Mouse (Mus musculus): Measurements from ENCODE around the gene Gap43. TPM values are rescaled to one million over a fixed set of nuclear protein-coding genes. Genes with fewer than 3 reads are reported as not detected.
A peak's percentile ranks its signal among the peaks of the same experiment; 100 is the strongest.

Gene Gap43
- polyA plus RNA-seq, 1 experiment from 2014 or later: 55.5 TPM

DNA sequence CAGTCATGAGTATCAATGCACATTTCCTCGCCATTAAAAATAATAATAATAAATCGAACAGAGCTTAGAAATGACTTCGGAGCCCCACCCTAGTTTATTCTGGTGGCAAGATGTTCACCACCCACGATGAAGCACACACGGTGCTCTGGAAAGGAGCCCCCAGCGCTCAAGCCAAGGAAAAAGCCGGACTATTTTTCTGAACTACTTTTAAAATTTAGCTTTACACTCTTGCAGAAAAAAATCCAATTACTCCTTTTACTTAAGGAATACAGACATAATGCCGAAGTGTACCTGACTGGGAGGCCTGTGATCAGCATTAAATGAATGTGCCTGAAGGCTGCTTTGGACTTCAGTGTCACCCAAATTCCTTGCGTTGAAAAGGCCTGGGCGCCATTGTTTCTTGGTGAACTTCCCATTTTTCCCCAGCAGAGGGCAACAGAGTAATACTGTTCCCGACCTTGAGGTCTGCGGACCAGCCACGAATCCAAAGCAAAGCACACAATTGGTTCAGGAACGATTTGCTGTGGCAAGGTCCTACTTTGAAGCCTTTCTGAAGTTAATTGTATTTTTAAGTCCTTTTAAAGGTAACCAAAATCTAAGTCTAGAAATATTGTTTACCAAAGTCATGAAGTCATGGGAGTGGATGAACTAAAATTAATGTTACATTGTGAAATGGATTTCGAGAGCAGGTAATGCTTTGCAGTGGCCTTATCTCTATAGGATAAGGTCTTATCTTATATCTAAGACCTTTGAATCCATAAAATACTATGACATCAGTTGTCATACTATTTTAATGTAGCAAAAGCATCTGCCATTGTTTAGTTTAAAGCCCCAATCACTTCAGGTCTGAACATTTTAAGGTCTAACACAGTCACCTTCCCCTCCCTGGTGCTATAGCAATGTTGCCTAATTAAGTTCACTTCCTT, 64.0 kb downstream of the Gap43 start:
- H3K4me3 ChIP-seq (ENCODE audit: low read length): no peak overlapping the region
- no peaks in the 10 kb centered on the region for H3K27me3 ChIP-seq (replicated peaks; ENCODE audit: control insufficient read depth, insufficient read depth, low read length)
- WGBS: 35% methylated on average over 15 of the region's 15 CpGs
- no peaks in the 10 kb centered on the region for H3K4me1 ChIP-seq (ENCODE audit: control insufficient read depth, insufficient read depth, low read length)
- no peaks in the 10 kb centered on the region for H3K36me3 ChIP-seq (ENCODE audit: control insufficient read depth, insufficient read depth, low read length)
- H3K9ac ChIP-seq (ENCODE audit: low read depth, low read length): no peak overlapping the region
- 0 out of 2 replicates have a peak overlapping the region, but pooled peaks have one; percentile 12 for H3K4me2 ChIP-seq (ENCODE audit: low read depth, low read length)
- no peaks in the 10 kb centered on the region for H3K9me3 ChIP-seq (ENCODE audit: control insufficient read depth, low read length)
- H3K27ac ChIP-seq (ENCODE audit: low read length): no peak overlapping the region
- ATAC-seq: peak; percentile 91

DNA sequence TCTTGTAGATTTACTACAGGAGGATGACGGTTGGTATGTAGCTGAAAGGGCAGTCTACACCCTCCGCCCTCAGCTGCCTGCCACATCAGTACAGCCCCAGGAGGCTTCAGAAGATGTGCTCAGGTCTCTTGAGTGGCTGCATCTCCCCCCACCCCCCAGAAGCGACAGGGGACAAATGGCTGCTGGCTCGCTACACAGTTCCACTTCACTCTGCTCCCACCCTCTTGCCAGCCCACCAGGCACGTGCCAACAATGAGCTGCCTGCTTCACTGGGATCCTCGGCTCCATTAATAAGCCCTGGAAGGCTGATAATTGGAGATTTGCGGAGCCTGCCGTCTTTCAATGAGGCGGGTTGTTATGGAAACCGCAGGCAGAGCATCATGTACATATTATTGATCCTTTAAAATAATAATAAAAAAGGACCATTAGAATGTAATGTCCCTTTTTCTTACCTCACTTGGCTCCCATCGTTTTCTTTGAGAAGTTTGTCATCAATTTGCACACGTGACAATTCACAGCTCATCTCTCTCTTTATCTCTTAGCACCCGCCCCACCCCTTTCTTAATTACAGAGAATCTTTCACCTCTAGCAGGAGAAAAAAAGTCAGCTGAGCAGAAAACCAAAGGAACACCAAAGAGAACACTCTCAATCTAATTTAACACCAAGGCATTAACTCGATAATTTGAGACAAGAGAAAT, 64.8 kb downstream of the Gap43 start:
- H3K4me3 ChIP-seq (ENCODE audit: low read length): no peak overlapping the region
- no peak for ATAC-seq
- H3K9ac ChIP-seq (ENCODE audit: low read depth, low read length): no peak overlapping the region
- no peaks in the 10 kb centered on the region for H3K9me3 ChIP-seq (ENCODE audit: control insufficient read depth, low read length)
- WGBS: 49% methylated on average over 14 of the region's 14 CpGs
- no peaks in the 10 kb centered on the region for H3K4me1 ChIP-seq (ENCODE audit: control insufficient read depth, insufficient read depth, low read length)
- H3K27ac ChIP-seq (ENCODE audit: low read length): no peak overlapping the region
- no peak overlapping the region for H3K4me2 ChIP-seq (ENCODE audit: low read depth, low read length)
- no peaks in the 10 kb centered on the region for H3K27me3 ChIP-seq (replicated peaks; ENCODE audit: control insufficient read depth, insufficient read depth, low read length)
- H3K36me3 ChIP-seq (ENCODE audit: control insufficient read depth, insufficient read depth, low read length): no peaks in the 10 kb centered on the region

DNA sequence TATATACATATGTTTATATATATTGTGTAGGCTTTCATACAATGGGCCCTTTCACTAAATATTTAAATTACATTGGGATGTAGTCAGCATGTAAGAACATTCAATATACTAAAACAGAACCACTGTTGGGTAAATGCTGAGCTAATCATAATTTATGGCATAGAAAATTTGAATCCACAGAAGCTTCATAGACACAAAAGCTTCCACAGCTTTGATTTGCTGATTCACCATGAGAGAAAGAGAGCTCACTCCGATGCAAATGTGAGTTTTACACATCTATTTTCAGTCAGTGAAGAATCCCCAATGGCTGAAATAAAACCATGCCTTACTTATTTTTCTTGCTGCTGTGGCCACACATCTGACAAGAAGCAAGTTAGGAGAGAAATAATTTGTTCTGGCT, 69.2 kb downstream of the Gap43 start:
- 81% methylated on average over 1 of the region's 1 CpGs for WGBS
- Histone ChIP-seq H3K4me3 (ENCODE audit: low read length) (no peak overlapping the region), H3K9ac (ENCODE audit: low read depth, low read length) (no peak overlapping the region)

DNA sequence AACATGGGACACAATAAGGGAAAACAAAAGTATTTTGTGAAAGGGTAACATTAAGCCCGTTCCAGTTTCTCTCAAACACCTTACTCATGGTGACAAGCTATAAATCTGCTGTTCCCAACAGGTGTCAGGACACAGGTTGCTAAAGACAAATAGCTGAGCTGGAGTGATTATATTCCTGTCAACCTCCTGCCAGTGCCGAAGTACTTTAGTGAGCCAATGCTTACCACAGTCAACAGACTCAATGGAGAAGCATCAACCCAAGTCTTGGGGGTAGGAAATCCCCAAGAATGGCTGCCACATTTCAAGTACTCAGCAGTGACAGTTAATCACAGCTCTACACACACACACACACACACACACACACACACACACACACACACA, 70.9 kb downstream of the Gap43 start:
- Histone ChIP-seq H3K4me2 (ENCODE audit: low read depth, low read length) (no peak overlapping the region), H3K9ac (ENCODE audit: low read depth, low read length) (no peak overlapping the region), H3K4me3 (ENCODE audit: low read length) (no peak overlapping the region), H3K4me1 (ENCODE audit: control insufficient read depth, insufficient read depth, low read length) (no peaks in the 10 kb centered on the region), H3K27me3 (replicated peaks; ENCODE audit: control insufficient read depth, insufficient read depth, low read length) (no peaks in the 10 kb centered on the region), H3K36me3 (ENCODE audit: control insufficient read depth, insufficient read depth, low read length) (no peaks in the 10 kb centered on the region), H3K27ac (ENCODE audit: low read length) (no peak overlapping the region), H3K9me3 (ENCODE audit: control insufficient read depth, low read length) (no peaks in the 10 kb centered on the region)
- WGBS: 46% methylated on average over 2 of the region's 2 CpGs
- no peak for ATAC-seq

More for the DNA sequence above, 69.2 kb downstream of the Gap43 start:
- Histone ChIP-seq H3K4me1 (ENCODE audit: control insufficient read depth, insufficient read depth, low read length) (no peaks in the 10 kb centered on the region), H3K27ac (ENCODE audit: low read length) (no peak overlapping the region), H3K9me3 (ENCODE audit: control insufficient read depth, low read length) (no peaks in the 10 kb centered on the region), H3K4me2 (ENCODE audit: low read depth, low read length) (no peak overlapping the region), H3K27me3 (replicated peaks; ENCODE audit: control insufficient read depth, insufficient read depth, low read length) (no peaks in the 10 kb centered on the region), H3K36me3 (ENCODE audit: control insufficient read depth, insufficient read depth, low read length) (no peaks in the 10 kb centered on the region)
- no peak for ATAC-seq

DNA sequence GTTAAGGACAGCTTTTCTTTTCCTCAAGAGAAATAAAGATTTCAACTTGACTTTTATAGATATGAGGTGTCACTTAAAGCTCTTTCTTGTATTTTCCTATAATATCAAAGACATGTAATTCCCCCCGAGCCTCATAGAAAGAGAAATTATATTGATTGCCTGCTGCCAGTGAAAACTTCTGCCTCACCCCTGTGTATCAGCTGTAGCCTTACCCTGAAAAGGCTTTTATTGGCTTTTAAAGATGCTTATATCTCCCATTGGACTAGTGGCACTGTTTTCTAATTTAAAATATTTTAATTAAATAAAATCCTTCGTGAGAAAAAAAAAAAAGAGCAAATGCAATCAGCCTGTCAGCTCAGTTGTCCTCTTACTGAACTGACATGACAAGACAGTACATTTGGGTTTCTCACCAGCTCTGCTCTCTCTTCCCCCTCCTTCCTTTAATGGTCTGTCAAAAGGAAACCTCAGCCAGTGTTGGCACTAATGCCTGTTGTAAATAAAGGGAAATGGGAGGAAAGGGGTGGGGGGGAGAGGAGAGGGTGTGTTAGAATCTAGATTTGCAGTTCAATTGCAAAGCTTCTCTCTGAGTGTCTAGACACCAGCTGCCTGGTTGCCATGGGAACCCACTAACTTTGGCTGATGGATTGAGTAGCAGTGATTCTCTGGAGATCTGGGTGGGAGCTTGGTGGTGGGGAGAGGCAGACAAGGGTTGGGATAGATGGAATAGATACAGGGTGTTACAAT, 71.4 kb downstream of the Gap43 start:
- Histone ChIP-seq H3K27ac (ENCODE audit: low read length) (no peak overlapping the region), H3K4me3 (ENCODE audit: low read length) (no peak overlapping the region), H3K4me2 (ENCODE audit: low read depth, low read length) (no peak overlapping the region), H3K4me1 (ENCODE audit: control insufficient read depth, insufficient read depth, low read length) (no peaks in the 10 kb centered on the region), H3K9me3 (ENCODE audit: control insufficient read depth, low read length) (no peaks in the 10 kb centered on the region), H3K27me3 (replicated peaks; ENCODE audit: control insufficient read depth, insufficient read depth, low read length) (no peaks in the 10 kb centered on the region), H3K36me3 (ENCODE audit: control insufficient read depth, insufficient read depth, low read length) (no peaks in the 10 kb centered on the region), H3K9ac (ENCODE audit: low read depth, low read length) (no peak overlapping the region)
- 36% methylated on average over 2 of the region's 2 CpGs for WGBS
- no peak for ATAC-seq

DNA sequence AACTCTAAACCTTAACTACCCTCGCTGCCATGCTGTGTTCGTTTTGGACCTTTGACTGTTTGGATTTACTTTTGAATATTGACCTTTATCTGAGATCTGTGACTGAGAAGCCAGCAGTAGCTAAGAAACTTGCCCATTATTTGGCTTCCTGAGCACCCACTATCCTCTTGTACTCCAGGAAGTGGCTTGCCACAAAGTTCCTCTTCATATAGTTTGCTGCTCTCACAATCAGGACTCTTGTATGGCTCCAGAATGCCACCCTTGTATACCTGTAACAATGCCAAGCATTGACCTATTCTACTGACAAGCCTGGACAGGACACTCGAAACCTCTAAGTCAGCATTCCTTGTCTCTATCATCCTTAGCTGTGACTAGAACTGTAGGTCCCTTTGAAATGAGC, 75.3 kb downstream of the Gap43 start:
- no peak for ATAC-seq

DNA sequence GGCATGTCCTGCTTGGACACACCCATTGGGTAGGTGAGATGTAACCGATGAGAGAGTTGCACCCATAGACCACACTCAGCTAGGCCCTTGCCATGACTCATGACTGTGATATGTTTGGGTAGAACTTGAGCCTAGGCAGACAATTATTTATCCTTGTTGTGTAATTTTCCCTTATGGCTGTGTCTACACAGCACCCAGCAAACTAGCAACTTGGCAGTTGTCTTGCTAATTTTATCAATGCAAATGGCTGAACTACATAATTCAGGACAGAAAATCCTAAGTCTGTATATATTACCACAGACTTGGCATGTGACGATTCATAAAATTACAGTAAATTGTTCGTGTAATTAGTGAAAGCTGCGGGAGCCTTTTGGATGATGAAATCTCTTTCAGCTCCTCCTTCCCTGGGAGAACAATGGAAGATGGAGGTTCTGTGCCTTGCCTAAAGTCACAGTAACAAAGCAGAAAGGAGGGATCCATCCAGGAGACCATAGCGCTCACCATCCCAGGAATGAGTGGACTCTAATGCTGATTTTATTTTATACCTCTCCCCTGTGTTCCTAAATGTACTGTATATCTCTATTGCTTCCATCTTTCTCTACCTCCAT, 77.4 kb downstream of the Gap43 start:
- no peaks in the 10 kb centered on the region for H3K9me3 ChIP-seq (ENCODE audit: control insufficient read depth, low read length)
- no peaks in the 10 kb centered on the region for H3K27me3 ChIP-seq (replicated peaks; ENCODE audit: control insufficient read depth, insufficient read depth, low read length)
- no peak overlapping the region for H3K27ac ChIP-seq (ENCODE audit: low read length)
- H3K9ac ChIP-seq (ENCODE audit: low read depth, low read length): no peak overlapping the region
- H3K4me2 ChIP-seq (ENCODE audit: low read depth, low read length): no peak overlapping the region
- H3K4me1 ChIP-seq (ENCODE audit: control insufficient read depth, insufficient read depth, low read length): no peaks in the 10 kb centered on the region
- 91% methylated on average over 5 of the region's 5 CpGs for WGBS
- ATAC-seq: no peak
- no peak overlapping the region for H3K4me3 ChIP-seq (ENCODE audit: low read length)
- no peaks in the 10 kb centered on the region for H3K36me3 ChIP-seq (ENCODE audit: control insufficient read depth, insufficient read depth, low read length)

More for the DNA sequence above, 75.3 kb downstream of the Gap43 start:
- Histone ChIP-seq H3K36me3 (ENCODE audit: control insufficient read depth, insufficient read depth, low read length) (no peaks in the 10 kb centered on the region), H3K27ac (ENCODE audit: low read length) (no peak overlapping the region), H3K9ac (ENCODE audit: low read depth, low read length) (no peak overlapping the region), H3K4me1 (ENCODE audit: control insufficient read depth, insufficient read depth, low read length) (no peaks in the 10 kb centered on the region), H3K4me2 (ENCODE audit: low read depth, low read length) (no peak overlapping the region), H3K9me3 (ENCODE audit: control insufficient read depth, low read length) (no peaks in the 10 kb centered on the region), H3K4me3 (ENCODE audit: low read length) (no peak overlapping the region), H3K27me3 (replicated peaks; ENCODE audit: control insufficient read depth, insufficient read depth, low read length) (no peaks in the 10 kb centered on the region)
- WGBS: 71% methylated on average over 3 of the region's 3 CpGs

DNA sequence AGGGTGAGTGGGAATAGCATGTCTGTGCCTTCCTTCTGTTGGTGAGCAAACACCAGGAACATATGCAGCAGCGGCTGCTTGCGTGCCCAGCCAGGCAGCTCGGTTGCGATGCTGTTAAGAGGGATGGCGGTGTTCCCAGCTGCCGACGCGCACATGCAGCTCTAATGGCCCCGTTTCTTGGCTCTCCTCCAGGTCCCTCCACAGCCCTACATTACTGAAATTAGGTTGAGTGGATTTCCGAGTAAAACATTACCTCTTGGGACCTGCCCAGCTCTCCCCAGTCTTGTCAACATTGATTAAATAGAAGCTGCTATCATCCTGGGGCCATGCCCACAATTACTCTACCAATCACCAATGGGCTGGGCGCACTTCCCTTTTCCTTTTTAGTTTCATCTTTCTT, 84.8 kb downstream of the Gap43 start:
- H3K9ac ChIP-seq (ENCODE audit: low read depth, low read length): no peak overlapping the region
- H3K27me3 ChIP-seq (replicated peaks; ENCODE audit: control insufficient read depth, insufficient read depth, low read length): no peaks in the 10 kb centered on the region
- H3K9me3 ChIP-seq (ENCODE audit: control insufficient read depth, low read length): no peaks in the 10 kb centered on the region
- 77% methylated on average over 11 of the region's 11 CpGs for WGBS
- no peak overlapping the region for H3K27ac ChIP-seq (ENCODE audit: low read length)
- H3K4me3 ChIP-seq (ENCODE audit: low read length): no peak overlapping the region
- no peaks in the 10 kb centered on the region for H3K4me1 ChIP-seq (ENCODE audit: control insufficient read depth, insufficient read depth, low read length)
- H3K4me2 ChIP-seq (ENCODE audit: low read depth, low read length): no peak overlapping the region
- H3K36me3 ChIP-seq (ENCODE audit: control insufficient read depth, insufficient read depth, low read length): no peaks in the 10 kb centered on the region
- peak; percentile 21; the same call in 1 of the 2 replicates for ATAC-seq

DNA sequence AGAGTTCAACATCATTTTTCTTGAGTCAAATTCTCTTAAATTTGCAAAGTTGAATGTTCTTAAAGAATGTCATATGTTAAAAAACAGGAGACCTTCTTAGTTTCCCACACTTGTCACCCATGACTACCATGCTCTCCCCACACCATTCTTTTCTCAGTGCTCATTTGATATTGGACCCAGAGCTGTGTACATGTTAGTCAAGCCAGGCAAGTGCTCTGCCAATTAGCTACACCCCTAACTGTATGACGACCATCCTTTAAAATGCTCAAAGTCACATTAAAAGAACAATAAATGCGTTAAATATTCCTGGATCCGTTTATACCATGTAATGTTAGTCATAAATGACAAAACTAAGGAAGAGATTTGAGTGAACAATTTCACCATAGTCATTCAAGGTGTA, 85.2 kb downstream of the Gap43 start:
- Histone ChIP-seq H3K36me3 (ENCODE audit: control insufficient read depth, insufficient read depth, low read length) (no peaks in the 10 kb centered on the region), H3K27ac (ENCODE audit: low read length) (no peak overlapping the region), H3K9ac (ENCODE audit: low read depth, low read length) (no peak overlapping the region), H3K4me2 (ENCODE audit: low read depth, low read length) (no peak overlapping the region), H3K9me3 (ENCODE audit: control insufficient read depth, low read length) (no peaks in the 10 kb centered on the region), H3K27me3 (replicated peaks; ENCODE audit: control insufficient read depth, insufficient read depth, low read length) (no peaks in the 10 kb centered on the region), H3K4me1 (ENCODE audit: control insufficient read depth, insufficient read depth, low read length) (no peaks in the 10 kb centered on the region), H3K4me3 (ENCODE audit: low read length) (no peak overlapping the region)
- ATAC-seq: no peak
- 82% methylated on average over 3 of the region's 3 CpGs for WGBS
